Mouse (Mus musculus) midbrain, postnatal 0 days (tissue): ENCODE measurements around the gene Cant1. TPM values are rescaled to one million over a fixed set of nuclear protein-coding genes. Genes with fewer than 3 reads are reported as not detected.
A peak's percentile ranks its signal among the peaks of the same experiment; 100 is the strongest.

Source experiments
- ATAC-seq: fragments of 200-750 bp; cut with Nextera tagmentation; 2 replicates; pipeline ENCODE4 v1.8.0; 2017; ENCODE audit warnings: moderate number of reproducible peaks, mild to moderate bottlenecking, moderate TSS enrichment, moderate library complexity; ENCODE audit not compliant: low FRiP score
- DNase-seq: peaks from one replicate; pipeline ENCODE4 v3.0.0-alpha.2; 2015; ENCODE audit warnings: low spot score
- H3K27ac ChIP-seq: fragments of 300-500 bp; sonication (generic); 2 replicates; pipeline ENCODE4 v1.5.1; 2014; ENCODE audit warnings: low read depth, mild to moderate bottlenecking, low read length, mixed read lengths
- H3K27me3 ChIP-seq: fragments of 300-500 bp; sonication (generic); 2 replicates; pipeline ENCODE4 v1.6.1; 2014; ENCODE audit warnings: low read length, control low read depth, mixed read lengths; ENCODE audit not compliant: insufficient read depth
- H3K36me3 ChIP-seq: fragments of 300-500 bp; sonication (generic); 2 replicates; pipeline ENCODE4 v1.6.1; 2014; ENCODE audit warnings: low read length, control low read depth, mixed read lengths; ENCODE audit not compliant: insufficient read depth
- H3K4me1 ChIP-seq: fragments of 300-500 bp; sonication (generic); 2 replicates; pipeline ENCODE4 v1.6.1; 2014; ENCODE audit warnings: mild to moderate bottlenecking, control low read depth, antibody characterized with exemption, low read length, mixed read lengths; ENCODE audit not compliant: insufficient read depth
- H3K4me2 ChIP-seq: fragments of 300-500 bp; sonication (generic); 2 replicates; pipeline ENCODE4 v1.6.1; 2014; ENCODE audit warnings: low read depth, mild to moderate bottlenecking, low read length, mixed read lengths; ENCODE audit not compliant: poor library complexity, severe bottlenecking
- H3K4me3 ChIP-seq: fragments of 300-500 bp; sonication (generic); 2 replicates; pipeline ENCODE4 v1.5.1; 2014; ENCODE audit warnings: low read depth, mild to moderate bottlenecking, low read length, moderate library complexity
- H3K9ac ChIP-seq: fragments of 300-500 bp; sonication (generic); replicated peaks from 2 replicates; pipeline ENCODE4 v1.6.1; 2014; ENCODE audit warnings: mild to moderate bottlenecking, low read length, moderate library complexity, mixed read lengths; ENCODE audit not compliant: poor library complexity, severe bottlenecking
- H3K9me3 ChIP-seq: fragments of 300-500 bp; sonication (generic); 2 replicates; pipeline ENCODE4 v1.6.1; 2016; ENCODE audit warnings: low read length, control low read depth
- CTCF ChIP-seq: IDR thresholded peaks from 2 replicates; pipeline ENCODE4 v1.5.1; 2016; ENCODE audit warnings: antibody characterized with exemption, mild to moderate bottlenecking
- WGBS: fragments of 180-500 bp; shearing (Covaris S2); extraction: QIAGEN DNeasy Blood & Tissue Kit; methylation state at CpG from one replicate; pipeline ENCODE4 v1.1.7; 2014; 5-methylcytosine and 5-hydroxymethylcytosine counted together
- polyA plus RNA-seq: library from polyadenylated mRNA; unstranded; fragments of >200 nt; fragmentation: Nextera tagmentation; extraction: Ambion mirVana; gene quantifications from 2 replicates; pipeline ENCODE4 v1.2.1, GENCODE M21; 2015
- total RNA-seq: library from RNA; depleted of rRNA; stranded (reverse); fragments of >200 nt; gene quantifications from 2 replicates; pipeline ENCODE4 v1.2.3, GENCODE M21; 2014

Gene Cant1
- total and polyA plus RNA-seq, 2 experiments from 2014 or later: 30.0 to 51.5 TPM

DNA sequence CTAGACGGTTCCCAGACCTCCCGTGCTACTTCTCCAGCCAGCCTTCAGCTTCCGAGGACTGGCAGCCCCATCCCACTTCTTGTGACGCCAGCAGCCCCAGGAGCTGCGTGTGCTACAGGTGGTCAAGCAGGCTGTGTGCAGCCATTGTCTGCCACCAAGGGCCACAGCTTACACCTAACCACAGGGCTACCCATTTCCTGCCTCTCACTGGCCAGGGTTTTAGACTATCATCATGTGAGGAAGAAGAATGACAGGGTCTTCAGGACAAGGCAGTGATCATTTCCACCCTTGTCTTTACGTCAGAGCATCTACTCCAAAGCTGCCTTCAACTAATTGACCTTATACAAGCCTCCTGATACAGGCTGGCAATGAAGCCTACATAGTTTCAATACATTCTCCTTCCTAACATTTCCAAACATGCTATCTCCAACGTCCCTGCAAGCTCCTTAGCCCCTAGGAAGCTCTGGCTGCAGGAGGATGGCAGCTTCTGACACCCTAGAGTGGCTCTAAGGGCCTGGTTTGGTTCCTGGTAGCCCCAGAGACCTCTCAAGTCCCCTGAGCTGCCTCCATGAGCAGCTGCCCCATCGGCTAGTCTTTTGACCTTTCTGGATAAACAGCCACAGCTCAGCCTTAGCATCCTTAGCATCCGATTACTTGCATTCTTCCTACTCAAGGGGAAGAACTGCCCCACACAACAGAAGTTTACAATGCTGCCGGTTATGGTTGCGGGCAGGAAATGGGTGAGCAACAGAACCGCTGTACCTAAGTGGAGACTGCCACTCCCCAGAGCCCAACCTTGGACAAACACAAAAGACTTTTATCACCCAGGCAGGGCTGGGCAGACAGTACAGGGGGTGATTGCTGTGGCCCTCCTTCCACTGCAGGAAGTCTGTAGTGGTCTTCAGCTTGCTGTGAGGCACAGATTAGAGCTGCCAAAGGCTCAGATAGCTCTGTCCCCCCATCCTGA, 9.5 kb downstream of the Cant1 start:
- Histone ChIP-seq H3K9ac (no peak overlapping the region), H3K4me3 (no peak overlapping the region), H3K27me3 (no peaks in the 10 kb centered on the region), H3K27ac (no peak overlapping the region), H3K4me1 (no peaks in the 10 kb centered on the region), H3K9me3 (no peaks in the 10 kb centered on the region), H3K4me2 (no peak overlapping the region), H3K36me3 (peaks cover 59% of the 10 kb centered on the region)
- WGBS: 93% methylated on average over 12 of the region's 12 CpGs
- DNase-seq: no peak
- ATAC-seq: no peak
- TF ChIP-seq CTCF: no peak

DNA sequence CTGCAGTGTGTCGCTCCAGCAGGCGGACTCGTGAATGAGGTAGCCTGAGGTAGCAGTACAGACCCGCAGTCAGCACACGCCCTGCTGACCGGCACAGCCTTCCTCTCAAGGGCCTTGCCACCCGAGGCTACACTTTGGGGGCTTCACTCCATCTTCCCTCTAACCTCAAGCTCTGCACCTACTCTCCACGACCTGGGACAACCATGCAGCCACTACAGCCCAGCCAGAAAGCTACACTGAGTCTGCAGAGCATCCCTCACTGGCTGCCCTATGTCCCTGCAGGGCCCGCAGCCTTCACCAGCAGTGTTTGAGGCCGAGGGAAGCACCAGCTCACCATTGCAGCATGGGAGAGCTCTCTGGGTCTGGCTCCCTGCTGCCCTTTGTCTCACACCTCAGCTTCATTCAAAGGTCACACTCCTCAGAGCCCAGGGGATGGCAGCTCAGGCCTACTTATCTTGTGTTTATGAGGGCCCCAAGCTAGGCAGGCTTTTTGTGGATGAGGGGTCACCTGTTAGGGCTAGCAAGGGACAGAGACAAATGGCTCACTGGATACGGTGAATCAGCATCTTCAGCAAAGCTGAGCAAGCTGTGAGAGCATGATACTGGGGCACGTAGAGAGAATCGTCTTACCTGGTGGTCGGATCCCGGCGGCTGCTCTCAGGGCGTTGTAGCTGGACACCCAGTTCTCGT, 10.7 kb downstream of the Cant1 start:
- no peak for ATAC-seq

DNA sequence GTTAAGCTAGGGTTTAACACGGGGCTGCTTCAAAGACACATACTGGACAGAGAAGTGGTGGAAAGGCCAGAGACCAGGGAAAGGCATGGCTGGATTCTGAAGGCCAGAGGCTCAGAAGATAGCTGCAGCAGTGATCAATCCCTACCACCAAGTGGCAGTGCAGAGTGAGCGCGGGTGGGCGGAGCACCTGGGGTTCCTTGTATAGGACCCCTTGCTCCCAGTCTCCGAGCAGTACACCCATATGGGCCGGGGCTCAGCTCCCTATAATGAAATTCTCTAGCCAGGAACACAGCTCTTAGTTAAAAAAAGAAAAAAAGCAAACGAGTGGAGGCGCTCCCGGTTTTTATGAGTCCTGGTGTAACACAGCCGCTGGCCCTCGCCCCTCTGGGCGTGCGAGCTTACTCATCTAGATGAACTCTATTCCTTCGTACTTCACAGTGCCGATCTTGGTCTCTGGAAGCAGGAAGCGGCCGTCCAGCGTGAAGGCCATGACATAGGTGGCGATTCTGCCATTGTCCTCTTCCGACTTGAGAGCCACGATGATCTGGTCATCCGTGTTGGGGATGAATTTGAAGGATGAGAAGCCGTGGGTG, 11.5 kb downstream of the Cant1 start:
- Histone ChIP-seq H3K4me3 (no peak overlapping the region), H3K27me3 (no peaks in the 10 kb centered on the region), H3K27ac (no peak overlapping the region), H3K9me3 (no peaks in the 10 kb centered on the region), H3K36me3 (peaks cover 48% of the 10 kb centered on the region), H3K9ac (no peak overlapping the region), H3K4me1 (no peaks in the 10 kb centered on the region), H3K4me2 (no peak overlapping the region)
- DNase-seq (no peak), ATAC-seq (no peak)
- TF ChIP-seq CTCF: peak; percentile 39
- 87% methylated on average over 23 of the region's 23 CpGs for WGBS

More for the DNA sequence above, 10.7 kb downstream of the Cant1 start:
- Histone ChIP-seq H3K4me2 (no peak overlapping the region), H3K4me1 (no peaks in the 10 kb centered on the region), H3K4me3 (no peak overlapping the region), H3K27ac (no peak overlapping the region), H3K27me3 (no peaks in the 10 kb centered on the region), H3K9ac (no peak overlapping the region), H3K36me3 (peaks cover 50% of the 10 kb centered on the region), H3K9me3 (no peaks in the 10 kb centered on the region)
- DNase-seq: no peak
- WGBS: 85% methylated on average over 18 of the region's 18 CpGs
- no peak for TF ChIP-seq CTCF

DNA sequence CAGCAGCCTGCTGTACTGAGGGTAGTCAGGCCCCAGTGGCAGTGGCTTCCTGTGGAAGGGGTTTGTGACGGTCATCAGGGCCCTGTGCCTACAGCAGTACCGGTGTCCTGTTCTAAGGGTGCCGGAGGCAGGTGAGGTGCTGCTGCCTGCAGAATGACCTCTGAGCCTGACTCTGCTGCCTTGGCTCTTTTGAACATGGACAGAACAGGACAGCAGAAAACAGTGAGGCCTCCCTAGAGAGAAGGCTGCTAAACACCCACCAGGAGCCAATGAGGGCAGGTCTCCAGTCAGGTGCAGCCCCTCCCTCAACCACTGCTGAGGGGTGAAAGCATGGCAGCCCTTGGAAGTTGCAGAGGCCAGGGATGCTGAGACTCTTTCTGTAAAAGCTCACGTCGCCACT, 12.4 kb downstream of the Cant1 start:
- Histone ChIP-seq H3K4me3 (no peak overlapping the region), H3K4me2 (no peak overlapping the region), H3K9ac (no peak overlapping the region), H3K27ac (no peak overlapping the region), H3K27me3 (no peaks in the 10 kb centered on the region), H3K4me1 (no peaks in the 10 kb centered on the region), H3K9me3 (no peaks in the 10 kb centered on the region), H3K36me3 (peaks cover 48% of the 10 kb centered on the region)
- DNase-seq: no peak
- TF ChIP-seq CTCF: no peak
- 93% methylated on average over 5 of the region's 5 CpGs for WGBS
- ATAC-seq: no peak

DNA sequence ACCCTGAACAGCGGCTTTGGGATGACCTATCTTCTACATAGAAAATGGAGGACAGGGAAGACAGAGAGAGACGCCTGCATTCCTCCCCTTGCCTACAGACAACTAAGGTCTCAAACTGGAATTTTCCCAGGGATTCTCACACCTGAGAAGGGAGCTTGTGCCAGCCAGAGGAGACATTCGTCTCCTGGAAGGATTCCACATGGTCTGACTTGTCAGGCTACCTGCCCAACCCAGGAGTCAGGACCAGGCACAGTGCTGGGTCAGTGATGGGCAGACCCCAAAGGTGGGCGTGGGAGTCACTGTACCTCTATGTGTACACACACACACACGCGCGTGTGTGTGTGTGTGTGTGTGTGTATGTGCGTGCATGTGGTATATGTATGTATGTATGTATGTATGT, 13.6 kb downstream of the Cant1 start:
- H3K4me3 ChIP-seq: no peak overlapping the region
- no peak overlapping the region for H3K4me2 ChIP-seq
- H3K27ac ChIP-seq: no peak overlapping the region
- DNase-seq (no peak), ATAC-seq (no peak)
- H3K4me1 ChIP-seq: no peaks in the 10 kb centered on the region
- WGBS: 97% methylated on average over 8 of the region's 8 CpGs
- H3K36me3 ChIP-seq: peaks cover 38% of the 10 kb centered on the region
- no peak for TF ChIP-seq CTCF
- no peaks in the 10 kb centered on the region for H3K27me3 ChIP-seq
- H3K9ac ChIP-seq: no peak overlapping the region
- H3K9me3 ChIP-seq: no peaks in the 10 kb centered on the region
